Mouse (Mus musculus) liver, adult 2 months (tissue): ENCODE measurements around the gene Fgd3.

Experiments
- CTCF ChIP-seq: fragments of 200-500 bp; IDR thresholded peaks from 2 replicates; pipeline ENCODE4 v1.5.1; 2011; ENCODE audit warnings: low read depth, low read length, control low read depth
- POLR2A ChIP-seq: fragments of 200-500 bp; IDR thresholded peaks from 2 replicates; pipeline ENCODE4 v1.6.1; 2011; ENCODE audit warnings: low read length, control low read depth; ENCODE audit not compliant: insufficient read depth; ENCODE audit errors: extremely low read depth

DNA sequence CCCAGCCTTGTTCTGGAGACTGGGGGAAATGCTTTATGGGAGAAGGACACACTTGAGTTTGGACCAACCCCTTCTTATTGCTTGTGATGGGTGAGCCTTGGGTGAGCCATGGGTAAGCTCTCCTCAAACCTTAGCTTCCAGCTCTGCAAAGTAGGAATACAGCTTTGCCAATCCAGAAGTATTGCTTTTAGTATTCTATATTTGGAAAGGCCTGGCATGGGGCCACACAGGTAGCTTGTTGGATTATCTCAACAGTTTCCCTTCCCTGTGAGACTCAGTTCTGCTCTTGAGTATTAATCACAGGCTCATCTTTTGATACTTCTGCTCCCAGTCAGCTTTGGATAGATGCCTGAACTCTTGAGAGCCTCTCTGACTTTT is 22.6 kb upstream of the Fgd3 start:
- TF ChIP-seq CTCF, result no peak
- no peak for TF ChIP-seq POLR2A
